Mouse (Mus musculus): Measurements from ENCODE around the gene Acy3. TPM values are rescaled to one million over a fixed set of nuclear protein-coding genes. Genes with fewer than 3 reads are reported as not detected.

The Acy3 gene
- total and polyA plus RNA-seq, 3 experiments: 0.25 to 0.83 TPM; not detected in 1

DNA sequence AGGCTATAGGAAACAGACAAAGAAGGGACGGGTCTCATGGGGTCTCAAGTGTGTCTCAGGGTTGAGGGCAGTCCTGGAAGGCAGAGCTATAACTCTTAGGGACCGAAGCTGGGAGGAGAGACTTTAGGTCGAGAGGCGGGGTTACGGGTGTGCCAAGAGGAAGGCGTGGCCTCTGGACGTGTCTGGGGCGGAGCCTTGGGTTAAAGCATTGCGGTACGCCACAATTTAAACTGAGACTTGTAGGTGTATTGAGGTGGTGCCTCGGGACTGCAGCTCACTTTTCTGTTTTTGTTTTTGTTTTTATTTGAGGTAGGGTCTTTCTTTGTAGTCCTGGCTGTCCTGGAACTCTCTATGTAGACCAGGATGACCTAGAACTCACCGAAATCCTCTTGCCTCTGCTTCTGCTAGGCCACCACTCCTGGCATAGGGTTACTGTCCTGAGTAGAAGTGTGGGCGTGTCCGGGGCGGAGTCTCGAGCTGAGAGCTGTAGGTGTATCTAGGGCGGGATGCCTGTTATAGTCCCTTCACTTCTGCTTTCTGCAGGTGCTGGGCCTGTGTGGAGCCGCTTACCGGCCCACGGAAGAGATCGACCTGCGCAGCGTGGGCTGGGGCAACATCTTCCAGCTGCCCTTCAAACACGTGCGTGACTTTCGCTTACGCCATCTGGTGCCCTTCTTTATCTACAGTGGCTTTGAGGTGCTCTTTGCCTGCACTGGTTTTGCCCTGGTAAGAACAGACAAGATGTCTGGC is 43.2 kb upstream of the Acy3 start:
- DNase-seq (ENCODE audit: extremely low read depth): peak; percentile 86
- no peak overlapping the region for H3K9ac ChIP-seq (ENCODE audit: insufficient read depth, low read depth)
- no peaks in the 10 kb centered on the region for H3K27me3 ChIP-seq (replicated peaks)
- peaks cover 20 to 72% of the 10 kb centered on the region in 2 experiments for H3K4me1 ChIP-seq (ENCODE audit: control insufficient read depth in 1 of 2, insufficient read depth in 2 of 2)
- peak overlapping the region; percentile 14; the same call in 1 of the 2 replicates for H3K27ac ChIP-seq (ENCODE audit: insufficient read depth, low read depth)
- TF ChIP-seq ELF1 (IDR thresholded peaks at IDR 0.05; ENCODE audit: low read depth, low read length) (peak; percentile 38; the same call in 1 of the 2 replicates), BHLHE40 (IDR thresholded peaks at IDR 0.05; ENCODE audit: low read depth, low read length) (peak; percentile 88), USF2 (conservative IDR thresholded peaks at IDR 0.05; ENCODE audit: low read depth, low read length) (no peak), HCFC1 (IDR thresholded peaks at IDR 0.05; ENCODE audit: low read depth, low read length) (no peak), TCF12 (IDR thresholded peaks at IDR 0.05; ENCODE audit: low read depth, low read length) (peak; percentile 62; the same call in 1 of the 2 replicates), NRF1 (IDR thresholded peaks at IDR 0.05; ENCODE audit: low read depth, low read length) (peak; percentile 61), POLR2AphosphoS2 (IDR thresholded peaks at IDR 0.05; ENCODE audit: low read depth, low read length) (no peak), MXI1 (IDR thresholded peaks at IDR 0.05; ENCODE audit: low read depth, low read length) (peak; percentile 87), MYC (IDR thresholded peaks at IDR 0.05; ENCODE audit: low read depth, low read length) (peak; percentile 89), IRF4 (IDR thresholded peaks at IDR 0.05; ENCODE audit: low read depth, low read length) (peak; percentile 47; the same call in 1 of the 2 replicates), SIN3A (IDR thresholded peaks at IDR 0.05; ENCODE audit: low read length) (peak; percentile 75), RAD21 (IDR thresholded peaks at IDR 0.05; ENCODE audit: low read depth, low read length) (peak; percentile 14), SMC3 (IDR thresholded peaks at IDR 0.05; ENCODE audit: low read depth, low read length) (peak; percentile 47), CTCF (conservative IDR thresholded peaks at IDR 0.05 in 1 of 2, IDR thresholded peaks at IDR 0.05 in 1 of 2; ENCODE audit: low read depth in 2 of 2, low read length in 2 of 2) (peak in 1 of 2 experiments; percentile 21; a peak in 1 of 4 replicates), GABPA (IDR thresholded peaks at IDR 0.05; ENCODE audit: insufficient replicate concordance, low read depth, low read length) (no peak), MEF2A (IDR thresholded peaks at IDR 0.05; ENCODE audit: borderline replicate concordance, low read depth, low read length) (peak; percentile 30; the same call in 1 of the 2 replicates), ZNF384 (IDR thresholded peaks at IDR 0.05; ENCODE audit: low read depth, low read length) (no peak), POLR2A (IDR thresholded peaks at IDR 0.05; ENCODE audit: low read depth, low read length) (peak; percentile 60; the same call in 1 of the 2 replicates), MAX (IDR thresholded peaks at IDR 0.05; ENCODE audit: low read length) (peak; percentile 90)
- no peaks in the 10 kb centered on the region for H3K79me2 ChIP-seq (replicated peaks; ENCODE audit: control insufficient read depth, extremely low read depth, insufficient read depth, poor library complexity, severe bottlenecking)
- peak overlapping the region in 2 of 3 experiments; percentile 8 to 37 for H3K4me3 ChIP-seq (replicated peaks in 1 of 3; ENCODE audit: low read depth in 2 of 3, low read length in 2 of 3, poor library complexity in 1 of 3)
- peak overlapping the region; percentile 22; the same call in 1 of the 2 replicates for H3K4me2 ChIP-seq (ENCODE audit: insufficient read depth, low read depth, poor library complexity, severe bottlenecking)
- dilution Hi-C loops (cut with MboI; ENCODE audit: extremely low pct_ligation_motif_present, extremely low pct_unique_long_range_greater_than_20kb, low sequenced_read_pairs): no loop called here
- H3K9me3 ChIP-seq (replicated peaks; ENCODE audit: low read length): no peaks in the 10 kb centered on the region
- in situ Hi-C loops (cut with MboI; ENCODE audit: low pct_ligation_motif_present, low pct_unique_long_range_greater_than_20kb, low sequenced_read_pairs): loop anchor here (5.0 kb wide), 1 partner anchor 36 kb away; the partner anchor contains the start of gene Tcirg1
- peaks cover 31 to 73% of the 10 kb centered on the region in 2 experiments for H3K36me3 ChIP-seq (replicated peaks in 1 of 2; ENCODE audit: control insufficient read depth in 1 of 2, insufficient read depth in 1 of 2, low read length in 1 of 2)

All from CH12.LX (cell line).